Mouse (Mus musculus) embryo, embryonic 11 days (tissue): ENCODE measurements around the gene Gm43191.

ENCODE experiments used
- DNase-seq: peaks from one replicate; pipeline ENCODE4 v3.0.0-alpha.2; 2015

Gm43191 gene

DNA sequence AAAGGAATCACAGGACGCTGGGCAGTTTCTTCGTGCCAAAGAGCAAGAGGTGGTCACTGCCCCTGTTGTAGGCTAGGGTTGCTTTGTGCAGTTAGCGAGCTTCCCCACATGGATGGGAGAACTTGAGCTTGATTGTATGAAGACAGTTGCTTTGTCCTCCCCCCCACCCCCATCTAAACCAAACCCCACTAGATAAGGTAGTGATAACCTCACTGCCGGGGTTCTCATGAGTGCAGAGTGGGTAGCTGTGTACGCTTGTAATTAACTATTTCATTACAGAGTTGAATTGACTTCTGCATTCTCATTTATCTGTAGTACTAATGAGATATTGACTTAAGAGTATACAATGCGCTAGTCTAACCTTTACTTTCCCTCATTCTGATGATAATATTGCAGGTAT is 62.2 kb downstream of the Gm43191 start:
- no peak for DNase-seq

DNA sequence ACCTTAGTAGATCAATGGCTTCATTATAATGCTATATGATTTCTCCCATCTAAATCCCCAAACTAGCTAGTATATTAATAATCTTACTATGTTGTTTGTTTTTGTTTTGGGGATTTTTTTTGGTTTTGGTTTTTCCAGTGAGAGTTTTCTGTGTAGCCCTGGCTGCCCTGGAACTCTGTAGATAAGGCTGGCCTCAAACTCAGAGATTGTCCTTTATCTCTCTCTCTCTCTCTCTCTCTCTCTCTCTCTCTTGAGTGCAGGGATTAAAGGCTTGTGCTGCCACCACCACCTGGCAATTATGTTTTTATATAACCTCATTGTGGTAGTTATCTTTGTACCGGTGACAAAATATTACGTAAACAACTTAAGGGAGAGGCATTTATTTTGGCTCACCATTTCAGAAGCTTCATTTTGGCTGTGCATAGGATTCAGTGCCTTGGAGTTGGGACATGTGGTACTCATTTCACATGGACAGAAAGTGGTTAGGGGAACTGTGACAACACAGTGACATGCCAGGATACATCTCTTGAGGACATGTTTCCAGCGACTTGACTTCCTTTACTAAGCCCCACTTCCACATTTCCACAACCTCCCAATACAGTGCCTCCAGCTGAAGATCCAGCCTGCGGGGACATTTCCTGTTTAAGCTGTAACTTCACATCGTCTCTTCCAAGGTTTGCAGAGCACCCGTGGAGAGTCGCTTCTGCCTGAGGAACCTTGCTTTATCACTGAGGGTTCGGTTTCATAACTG is 65.6 kb downstream of the Gm43191 start:
- no peak for DNase-seq

DNA sequence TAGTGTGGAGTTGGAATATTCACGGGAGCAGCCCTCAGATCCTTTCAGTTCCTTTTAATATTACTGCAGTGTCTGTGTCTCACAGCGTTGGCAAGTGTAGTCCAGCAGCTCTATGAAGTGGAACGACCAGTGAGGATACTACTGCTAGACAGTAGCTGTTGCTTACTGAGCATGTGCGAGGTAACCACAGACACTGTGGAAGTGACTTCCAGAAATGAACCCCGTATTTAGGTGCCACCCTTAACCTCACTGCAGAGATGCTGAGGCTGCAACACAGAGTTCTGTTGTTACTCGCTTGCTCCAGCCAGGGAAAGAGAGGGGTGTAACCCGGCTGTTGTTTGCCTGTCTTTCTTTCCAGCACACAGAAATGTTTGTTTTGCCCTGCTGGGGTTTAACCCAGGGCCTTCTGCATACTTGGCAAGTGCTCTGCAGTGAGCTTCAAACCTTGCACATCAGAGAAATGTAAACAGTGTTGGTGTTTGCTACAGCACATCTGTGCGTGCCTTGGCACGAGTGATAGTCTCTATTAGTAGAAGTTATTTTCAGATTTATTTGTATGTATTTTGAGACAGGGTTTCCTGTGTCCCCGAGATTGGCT is 66.7 kb downstream of the Gm43191 start, which contains the start of gene Trmt13:
TSS of gene Trmt13 (minus strand) at position 293 of the 598 bp plus-strand sequence.
- DNase-seq, result no peak

DNA sequence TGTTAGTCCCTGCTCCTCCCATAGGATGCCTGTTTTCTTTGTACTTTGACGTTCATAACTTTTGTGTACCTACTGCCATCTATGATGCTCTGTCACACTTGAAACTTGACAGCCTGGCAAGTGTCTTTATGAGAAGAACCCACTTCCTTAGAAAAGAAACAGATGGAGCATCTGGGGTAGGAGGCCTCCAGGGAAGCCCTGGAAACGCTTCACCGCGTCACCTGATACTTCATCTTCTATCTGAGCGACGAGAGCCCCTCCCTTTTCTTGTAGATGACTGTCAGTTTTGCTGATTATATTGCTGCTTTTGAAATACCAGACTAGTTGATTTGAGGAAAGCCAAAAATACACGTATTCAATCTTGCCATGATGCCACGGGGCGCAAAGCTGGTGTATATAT is 76.5 kb downstream of the Gm43191 start:
- no peak for DNase-seq

DNA sequence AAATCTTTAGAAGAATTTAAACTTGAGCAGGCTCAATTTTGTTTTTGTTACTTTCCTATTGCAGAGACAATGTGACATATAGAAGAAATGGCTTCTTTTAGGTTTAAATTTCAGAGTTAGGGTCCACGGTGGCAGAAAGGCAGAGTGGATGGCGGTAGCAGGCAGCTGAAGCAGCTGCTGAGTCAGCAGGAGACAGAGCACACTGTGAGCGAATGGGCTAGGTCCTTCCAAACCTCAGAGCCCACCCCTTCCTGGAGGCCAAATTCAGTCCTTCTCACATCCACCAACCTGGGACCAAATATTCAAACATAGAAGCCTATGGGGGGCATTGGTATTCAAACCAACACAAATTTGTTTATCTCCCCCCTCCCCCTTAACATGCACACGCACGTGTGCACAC is 79.3 kb downstream of the Gm43191 start:
- DNase-seq, result no peak

DNA sequence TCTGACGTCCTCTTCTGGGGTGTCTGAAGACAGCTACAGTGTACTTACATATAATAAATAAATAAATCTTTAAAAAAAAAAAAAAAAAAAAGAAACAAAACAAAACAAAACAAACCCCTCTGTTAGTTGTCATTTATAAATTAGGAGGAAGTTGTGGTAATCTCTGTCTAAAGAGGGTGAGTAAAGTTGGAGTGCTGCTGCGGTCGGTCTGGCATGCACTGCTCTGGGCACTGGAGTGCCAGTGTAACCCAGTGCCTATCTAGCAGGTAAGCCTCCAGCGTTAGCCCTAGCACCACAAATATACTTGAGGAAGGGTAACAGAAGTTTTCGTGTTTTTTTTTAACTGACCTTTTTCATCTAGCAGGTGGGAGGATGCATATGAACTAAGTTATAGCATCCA is 80.1 kb downstream of the Gm43191 start:
- no peak for DNase-seq

DNA sequence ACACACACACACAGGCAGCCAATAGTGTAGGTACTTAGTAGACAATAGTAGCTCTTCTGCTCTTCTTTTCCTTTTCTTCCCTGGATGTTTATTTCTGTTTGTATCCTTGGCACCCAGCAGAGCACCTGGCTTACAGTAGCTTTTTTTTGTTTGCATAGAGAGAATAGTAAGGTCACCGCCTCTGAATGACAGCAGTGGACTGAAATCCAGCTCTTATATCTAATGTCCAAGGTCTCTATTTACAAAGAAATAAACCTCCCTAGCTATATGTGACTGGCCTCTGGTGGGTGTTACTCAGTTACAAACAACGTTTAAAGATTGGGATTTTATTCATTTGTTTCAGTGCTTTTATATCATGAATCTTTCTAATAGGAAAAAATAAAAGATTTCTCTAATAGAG is 81.4 kb downstream of the Gm43191 start:
- no peak for DNase-seq

DNA sequence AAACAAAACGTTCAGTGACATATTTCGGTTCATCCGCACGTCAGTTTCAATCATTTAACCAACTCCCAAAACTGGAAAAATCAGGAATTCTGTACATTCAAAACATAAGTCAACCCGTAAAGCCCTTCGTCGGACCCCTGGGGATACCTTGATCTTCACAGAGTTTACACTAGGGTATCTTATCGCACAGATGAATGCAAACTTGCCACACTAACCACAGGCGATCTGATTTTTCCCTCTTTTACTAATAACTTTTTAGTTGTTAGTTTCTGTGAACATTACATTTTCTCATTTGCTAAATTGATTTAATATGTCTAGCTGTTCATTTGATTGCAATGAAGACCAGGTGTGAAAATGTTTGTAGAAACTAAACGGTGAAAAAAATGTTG is 85.5 kb downstream of the Gm43191 start:
- peak; percentile 24 for DNase-seq

DNA sequence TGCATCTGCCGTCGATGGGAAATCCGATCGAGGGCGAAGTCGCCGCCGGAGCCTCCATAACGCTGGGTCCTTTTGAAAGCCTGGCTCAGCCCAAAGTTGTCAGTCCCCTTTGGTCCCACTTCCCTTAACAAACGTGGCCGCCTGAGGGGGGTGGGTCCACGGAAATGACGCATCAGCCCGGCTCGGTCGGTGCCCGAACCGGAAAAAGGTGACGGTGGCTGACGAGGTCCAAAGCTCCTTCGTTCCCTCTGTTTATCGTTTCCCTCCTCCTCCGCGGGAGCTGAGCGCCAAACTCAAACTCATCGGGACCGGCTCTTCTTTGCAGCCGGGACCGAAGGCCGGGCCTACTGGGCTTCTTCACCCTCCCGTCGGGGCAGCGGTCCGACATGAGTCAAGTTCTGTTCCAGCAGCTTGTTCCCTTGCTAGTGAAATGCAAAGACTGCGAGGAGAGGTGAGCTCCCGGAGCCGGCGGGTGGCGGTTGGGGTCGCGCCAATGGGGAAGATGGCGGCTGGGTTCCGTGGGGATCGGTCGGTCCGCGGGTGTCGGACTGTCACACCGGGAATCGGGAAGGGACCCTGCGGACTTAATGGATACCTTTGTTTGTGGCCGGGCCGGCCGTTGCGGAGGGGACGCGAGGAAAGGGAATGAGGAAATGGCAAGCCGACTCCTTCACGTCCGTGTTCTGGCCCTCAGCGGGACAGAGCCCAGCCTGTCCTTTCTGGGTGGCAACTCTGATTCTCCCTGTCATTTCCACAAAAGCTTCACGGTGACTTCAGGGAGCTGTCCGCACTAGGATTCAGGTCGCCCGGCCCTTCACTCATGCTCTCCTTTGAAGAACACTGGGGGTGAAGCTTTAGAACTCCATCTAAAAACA is 86.1 kb downstream of the Gm43191 start, which contains the start of gene Sass6:
TSS of gene Sass6 (plus strand) at position 255 of the 875 bp plus-strand sequence.
- peak; percentile 98 for DNase-seq

DNA sequence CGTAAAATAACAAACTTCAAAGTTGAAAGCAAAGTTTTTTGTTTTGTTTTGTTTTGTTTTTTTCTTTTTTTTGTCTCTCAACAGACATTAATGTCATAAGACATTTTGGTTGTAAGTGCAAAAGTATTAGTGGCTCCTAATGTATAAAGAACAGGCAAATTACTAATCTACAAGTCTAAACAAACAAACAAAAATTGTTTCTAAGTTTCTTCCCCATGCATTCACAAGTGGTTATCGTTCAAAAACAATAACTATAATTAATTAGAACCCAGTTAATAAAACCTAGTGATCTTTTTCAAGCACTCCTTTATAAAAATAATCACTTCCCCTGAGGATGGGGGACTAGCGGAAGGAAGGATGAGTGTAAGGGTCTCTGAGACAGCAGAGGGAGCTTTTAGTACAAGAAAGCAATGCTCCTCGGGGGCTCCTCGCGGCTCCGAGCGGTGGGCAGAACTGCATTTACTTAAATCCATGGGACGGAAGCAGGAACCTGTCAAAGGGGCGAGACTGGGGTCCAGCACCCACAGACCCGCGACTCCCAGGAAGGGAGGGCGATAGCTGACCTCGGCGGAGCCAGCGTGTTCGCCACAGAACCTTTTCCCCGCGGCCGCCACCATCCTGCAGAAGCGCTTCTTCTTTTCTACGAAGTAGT is 86.9 kb downstream of the Gm43191 start:
- peak; percentile 71 for DNase-seq
